Mouse (Mus musculus) stomach, embryonic 14.5 days (tissue): ENCODE results near the gene Usf2. TPM values are rescaled to one million over a fixed set of nuclear protein-coding genes. Genes with fewer than 3 reads are reported as not detected.

Experiments used
- ATAC-seq: fragments of 200-750 bp; cut with Nextera tagmentation; 2 replicates; pipeline ENCODE4 v1.8.0; 2017; ENCODE audit warnings: low read depth, moderate TSS enrichment; ENCODE audit not compliant: insufficient number of reproducible peaks, insufficient read depth, low FRiP score
- H3K27ac ChIP-seq: fragments of 300-500 bp; sonication (generic); 2 replicates; pipeline ENCODE4 v1.5.1; 2014; ENCODE audit warnings: mild to moderate bottlenecking, low read length, moderate library complexity, mixed read lengths
- H3K27me3 ChIP-seq: fragments of 300-500 bp; sonication (generic); 2 replicates; pipeline ENCODE4 v1.6.1; 2014; ENCODE audit warnings: low read length, control low read depth, mixed read lengths; ENCODE audit not compliant: control insufficient read depth, insufficient read depth
- H3K36me3 ChIP-seq: fragments of 300-500 bp; sonication (generic); 2 replicates; pipeline ENCODE4 v1.6.1; 2014; ENCODE audit warnings: mild to moderate bottlenecking, control low read depth, low read length, moderate library complexity, mixed read lengths; ENCODE audit not compliant: control insufficient read depth, insufficient read depth
- H3K4me1 ChIP-seq: fragments of 300-500 bp; sonication (generic); 2 replicates; pipeline ENCODE4 v1.6.1; 2014; ENCODE audit warnings: low read length, control low read depth, mixed read lengths; ENCODE audit not compliant: control insufficient read depth, insufficient read depth
- H3K4me2 ChIP-seq: fragments of 300-500 bp; sonication (generic); replicated peaks from 2 replicates; pipeline ENCODE4 v1.6.1; 2014; ENCODE audit warnings: low read depth, low read length, control low read depth
- H3K4me3 ChIP-seq: fragments of 300-500 bp; sonication (generic); 2 replicates; pipeline ENCODE4 v1.5.1; 2014; ENCODE audit warnings: low read depth, low read length, control low read depth
- H3K9ac ChIP-seq: fragments of 300-500 bp; sonication (generic); replicated peaks from 2 replicates; pipeline ENCODE4 v1.6.1; 2014; ENCODE audit warnings: low read depth, mild to moderate bottlenecking, control low read depth, low read length, moderate library complexity, mixed read lengths
- H3K9me3 ChIP-seq: fragments of 300-500 bp; sonication (generic); 2 replicates; pipeline ENCODE4 v1.6.1; 2016; ENCODE audit warnings: low read depth, low read length, control low read depth; ENCODE audit not compliant: control insufficient read depth
- WGBS: fragments of 180-500 bp; shearing (Covaris S2); extraction: QIAGEN DNeasy Blood & Tissue Kit; methylation state at CpG from one replicate; pipeline ENCODE4 v1.1.7; 2014; 5-methylcytosine and 5-hydroxymethylcytosine counted together
- polyA plus RNA-seq: library from polyadenylated mRNA; unstranded; fragments of >200 nt; fragmentation: Nextera tagmentation; extraction: Ambion mirVana; gene quantifications from 2 replicates; pipeline ENCODE4 v1.2.1, GENCODE M21; 2014

The Usf2 gene
- polyA plus RNA-seq, 1 experiment from 2014 or later, result 21.4 TPM

DNA sequence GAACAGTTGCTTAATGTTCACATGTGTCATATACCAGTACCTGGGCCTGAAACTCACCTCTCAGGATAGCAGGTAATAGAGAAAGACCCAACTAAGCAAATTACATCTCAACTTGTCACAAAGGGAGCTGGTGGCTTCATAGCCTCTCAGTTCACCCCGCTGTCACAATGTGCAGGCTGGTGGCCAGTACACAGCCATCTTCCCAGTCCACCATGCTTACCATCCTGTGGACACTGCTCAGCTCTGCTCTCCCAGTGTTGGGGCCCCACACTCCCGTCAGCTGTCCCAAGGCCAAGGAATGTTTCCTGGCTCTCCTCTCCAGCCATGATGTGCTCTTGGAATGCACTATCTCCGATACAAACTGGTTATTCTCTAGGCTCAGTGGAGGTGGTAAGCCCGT lies 25.1 kb upstream of the Usf2 start:
- Histone ChIP-seq H3K27me3 (no peaks in the 10 kb centered on the region), H3K36me3 (no peaks in the 10 kb centered on the region), H3K4me1 (no peaks in the 10 kb centered on the region), H3K9me3 (no peaks in the 10 kb centered on the region), H3K9ac (no peak overlapping the region), H3K4me2 (no peak overlapping the region), H3K4me3 (no peak overlapping the region), H3K27ac (no peak overlapping the region)
- 93% methylated on average over 4 of the region's 4 CpGs for WGBS
- ATAC-seq, result no peak

DNA sequence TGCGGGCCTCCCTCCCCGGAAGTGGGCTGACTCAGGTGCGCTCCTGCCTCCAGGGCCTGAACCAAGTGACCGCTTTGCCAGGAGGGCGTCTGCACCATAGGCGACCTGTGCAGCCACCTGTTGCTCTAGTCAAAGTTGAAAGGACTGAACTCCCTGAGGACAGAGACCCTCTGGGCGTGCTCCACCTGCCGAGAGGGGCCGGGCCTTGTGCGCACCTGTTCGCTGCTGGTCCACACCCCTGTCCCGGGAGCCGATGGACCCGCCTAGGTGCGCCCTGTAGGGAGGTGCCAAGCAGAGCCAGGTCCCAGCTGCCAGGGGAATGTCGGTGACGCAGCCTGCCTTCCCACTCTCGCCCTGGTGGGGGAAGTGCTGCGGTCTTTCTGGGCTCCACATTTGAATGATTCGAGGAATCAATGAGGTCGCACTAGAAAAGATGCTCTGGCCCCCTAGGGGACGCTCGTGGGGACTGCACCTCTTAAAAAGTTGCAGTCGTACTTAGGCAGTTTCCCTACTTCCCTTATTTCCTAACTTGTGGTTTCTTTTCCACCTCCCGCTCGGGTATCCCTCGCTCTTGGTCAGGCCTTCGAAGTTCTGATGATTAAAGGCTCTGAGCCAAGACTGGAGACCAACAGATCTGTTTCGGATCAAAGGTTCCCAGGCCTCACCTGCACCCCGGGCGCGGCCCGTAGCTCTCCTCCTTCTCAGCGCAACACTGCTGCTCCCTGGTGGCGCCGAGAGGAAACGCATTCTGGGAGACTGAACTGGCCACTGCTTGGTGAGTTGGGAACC lies 17.1 kb upstream of the Usf2 start, which contains the start of gene Fam187b:
Gene Fam187b, plus strand, starts transcription at position 290 of the 789 bp plus-strand sequence.
- Histone ChIP-seq H3K36me3 (0 out of 2 replicates have a peak, but pooled peaks cover 7% of the 10 kb centered on the region), H3K9me3 (no peaks in the 10 kb centered on the region), H3K27ac (peak within 1 kb of the TSS; percentile 89), H3K27me3 (no peaks in the 10 kb centered on the region), H3K4me3 (peak within 1 kb of the TSS; percentile 50), H3K9ac (peak within 1 kb of the TSS; percentile 49), H3K4me1 (no peaks in the 10 kb centered on the region), H3K4me2 (peak within 1 kb of the TSS; percentile 53)
- ATAC-seq, result peak; percentile 95
- under 1% methylated on average over 37 of the region's 37 CpGs for WGBS

DNA sequence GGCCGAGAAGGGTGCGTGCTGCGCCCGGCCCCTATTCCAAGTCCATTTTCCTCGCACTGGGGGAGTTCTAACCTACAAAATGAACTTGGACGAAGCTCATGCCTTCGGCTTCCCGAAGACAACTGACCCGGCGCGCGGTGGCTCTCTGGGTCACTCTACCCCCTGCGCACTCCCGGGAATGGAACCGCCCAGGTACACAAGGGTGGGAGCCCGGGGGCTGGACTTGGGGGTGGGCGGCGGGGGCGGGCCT lies 16.6 kb upstream of the Usf2 start, which contains the start of gene Lsr:
Gene Lsr, minus strand, starts transcription at position 214 of the 250 bp plus-strand sequence.
- Histone ChIP-seq H3K9me3 (no peaks in the 10 kb centered on the region), H3K27ac (peak within 1 kb of the TSS; percentile 89), H3K4me2 (peak within 1 kb of the TSS; percentile 53), H3K4me1 (no peaks in the 10 kb centered on the region), H3K4me3 (peak within 1 kb of the TSS; percentile 50), H3K9ac (peak within 1 kb of the TSS; percentile 49), H3K36me3 (0 out of 2 replicates have a peak, but pooled peaks cover 7% of the 10 kb centered on the region), H3K27me3 (no peaks in the 10 kb centered on the region)
- ATAC-seq, result no peak; the same call in 1 of the 2 replicates
- WGBS, result 1% methylated on average over 19 of the region's 19 CpGs

DNA sequence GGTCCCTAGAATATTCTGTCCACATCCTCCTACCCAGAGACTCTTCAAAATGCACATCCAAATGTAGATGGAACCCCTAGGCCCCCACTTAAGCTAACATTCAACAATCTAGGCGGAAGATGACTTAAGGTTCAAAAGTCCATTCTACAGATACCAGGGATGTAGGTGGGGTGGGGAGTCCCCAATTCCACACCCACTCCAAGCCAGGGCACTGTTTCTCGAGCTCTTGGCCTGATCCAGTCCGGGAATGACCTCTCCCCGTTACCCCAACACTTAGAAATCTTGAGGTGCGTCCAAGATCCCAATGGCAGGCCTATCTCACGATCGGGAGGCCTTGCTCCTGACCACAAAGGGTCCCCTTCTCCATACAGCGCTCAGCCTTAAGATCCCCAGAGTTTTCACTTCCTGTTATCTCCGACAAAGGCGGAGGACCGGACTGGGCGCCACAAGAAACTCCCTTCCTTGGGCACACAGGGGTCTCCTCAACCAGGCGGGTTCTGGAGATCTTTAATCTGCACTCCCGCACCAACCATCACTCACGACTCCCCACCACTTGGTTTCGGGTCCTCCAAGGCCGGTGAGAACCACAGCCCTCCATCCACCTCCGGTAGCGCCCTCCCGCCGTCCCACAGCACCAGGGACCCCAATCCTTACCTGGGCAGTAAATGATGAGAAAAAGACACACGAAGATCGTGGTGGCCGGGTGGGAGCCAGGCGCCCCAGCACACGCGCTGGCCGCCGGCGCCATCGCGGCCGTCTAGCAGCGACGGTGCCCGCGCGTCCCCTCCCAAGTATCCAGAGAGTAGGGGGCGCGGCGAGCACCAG lies 16.0 kb upstream of the Usf2 start:
- peak overlapping the region; percentile 89 for H3K27ac ChIP-seq
- 3% methylated on average over 41 of the region's 41 CpGs for whole genome bisulfite sequencing
- no peaks in the 10 kb centered on the region for H3K27me3 ChIP-seq
- ATAC-seq, result peak; percentile 26
- H3K36me3 ChIP-seq, result 0 out of 2 replicates have a peak, but pooled peaks cover 7% of the 10 kb centered on the region
- peak overlapping the region; percentile 53 for H3K4me2 ChIP-seq
- no peaks in the 10 kb centered on the region for H3K9me3 ChIP-seq
- peak overlapping the region; percentile 50 for H3K4me3 ChIP-seq
- H3K4me1 ChIP-seq, result no peaks in the 10 kb centered on the region
- H3K9ac ChIP-seq, result peak overlapping the region; percentile 49

DNA sequence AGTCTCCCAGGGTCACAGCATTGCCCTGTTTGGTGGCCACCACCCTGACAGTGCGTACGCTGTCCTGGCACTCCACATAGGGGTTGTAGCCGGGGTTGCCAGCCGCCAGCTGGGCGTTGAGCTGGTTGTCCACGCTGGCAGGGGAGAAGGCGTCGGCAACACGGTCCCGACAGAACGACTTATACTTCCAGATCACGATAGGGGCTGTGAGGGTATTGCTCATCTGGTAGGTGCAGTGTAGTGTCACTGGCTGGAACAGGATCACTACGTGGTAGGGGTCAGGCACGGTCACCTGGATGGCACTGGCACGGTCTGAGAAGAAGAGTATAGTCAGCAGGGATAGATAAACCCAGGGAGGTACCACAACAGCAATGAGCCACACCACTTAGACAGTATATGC lies 15.3 kb upstream of the Usf2 start:
- H3K27ac ChIP-seq, result no peak overlapping the region
- 0 out of 2 replicates have a peak, but pooled peaks cover 7% of the 10 kb centered on the region for H3K36me3 ChIP-seq
- no peak for ATAC-seq
- H3K9ac ChIP-seq, result no peak overlapping the region
- no peaks in the 10 kb centered on the region for H3K9me3 ChIP-seq
- H3K4me2 ChIP-seq, result peak overlapping the region; percentile 53
- WGBS, result 87% methylated on average over 15 of the region's 15 CpGs
- no peaks in the 10 kb centered on the region for H3K27me3 ChIP-seq
- H3K4me1 ChIP-seq, result no peaks in the 10 kb centered on the region
- H3K4me3 ChIP-seq, result peak overlapping the region; percentile 50; the same call in 1 of the 2 replicates

DNA sequence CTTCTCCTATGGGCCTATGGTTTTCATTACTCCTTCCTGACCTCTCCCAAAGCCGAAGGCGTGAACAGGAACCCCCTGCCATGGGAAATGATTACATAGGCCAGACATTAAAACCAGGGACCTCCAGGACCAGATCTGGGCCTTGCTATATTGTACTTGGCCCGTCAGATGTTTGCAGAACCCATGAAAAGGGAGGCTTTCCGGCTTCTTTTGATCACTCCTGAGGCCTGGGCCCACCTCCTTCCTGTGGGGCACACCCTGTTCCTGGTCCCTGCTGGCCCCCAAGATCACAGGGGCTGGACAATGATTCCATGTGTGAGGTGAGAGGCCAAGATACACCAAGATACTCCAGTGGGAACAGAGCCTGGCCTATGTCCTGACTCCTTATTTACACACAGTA lies 12.6 kb upstream of the Usf2 start:
- H3K27ac ChIP-seq, result no peak overlapping the region
- no peak overlapping the region for H3K4me3 ChIP-seq
- peaks cover 10% of the 10 kb centered on the region; the same call in 1 of the 2 replicates for H3K36me3 ChIP-seq
- H3K9ac ChIP-seq, result no peak overlapping the region
- H3K27me3 ChIP-seq, result no peaks in the 10 kb centered on the region
- H3K9me3 ChIP-seq, result no peaks in the 10 kb centered on the region
- no peak overlapping the region for H3K4me2 ChIP-seq
- no peaks in the 10 kb centered on the region for H3K4me1 ChIP-seq
- whole genome bisulfite sequencing, result 75% methylated on average over 4 of the region's 4 CpGs
- ATAC-seq, result no peak

DNA sequence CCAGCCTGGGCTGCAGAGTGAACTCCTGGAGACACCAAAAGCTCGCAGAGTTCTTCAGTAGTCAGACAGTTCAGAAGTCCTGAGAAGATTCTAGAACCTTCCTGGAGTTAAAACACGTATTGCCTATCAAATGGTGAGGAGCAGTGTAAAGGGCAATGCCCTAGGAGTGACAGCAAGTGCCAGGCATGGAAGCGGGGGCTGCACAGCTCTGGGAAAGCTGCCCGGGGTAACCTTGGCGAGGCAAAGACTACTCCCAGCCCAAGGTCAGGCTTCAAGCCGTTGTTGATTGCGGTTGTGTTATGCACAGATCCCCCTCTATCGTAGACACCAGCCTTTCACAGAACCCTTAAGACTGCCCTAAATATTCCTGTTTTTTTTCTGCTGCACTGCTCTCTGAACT lies 12.0 kb upstream of the Usf2 start:
- no peaks in the 10 kb centered on the region for H3K9me3 ChIP-seq
- WGBS, result 96% methylated on average over 8 of the region's 8 CpGs
- H3K9ac ChIP-seq, result no peak overlapping the region
- no peaks in the 10 kb centered on the region for H3K27me3 ChIP-seq
- ATAC-seq, result no peak
- no peak overlapping the region for H3K4me3 ChIP-seq
- no peak overlapping the region for H3K4me2 ChIP-seq
- H3K4me1 ChIP-seq, result no peaks in the 10 kb centered on the region
- H3K36me3 ChIP-seq, result peaks cover 10% of the 10 kb centered on the region; the same call in 1 of the 2 replicates
- H3K27ac ChIP-seq, result no peak overlapping the region

DNA sequence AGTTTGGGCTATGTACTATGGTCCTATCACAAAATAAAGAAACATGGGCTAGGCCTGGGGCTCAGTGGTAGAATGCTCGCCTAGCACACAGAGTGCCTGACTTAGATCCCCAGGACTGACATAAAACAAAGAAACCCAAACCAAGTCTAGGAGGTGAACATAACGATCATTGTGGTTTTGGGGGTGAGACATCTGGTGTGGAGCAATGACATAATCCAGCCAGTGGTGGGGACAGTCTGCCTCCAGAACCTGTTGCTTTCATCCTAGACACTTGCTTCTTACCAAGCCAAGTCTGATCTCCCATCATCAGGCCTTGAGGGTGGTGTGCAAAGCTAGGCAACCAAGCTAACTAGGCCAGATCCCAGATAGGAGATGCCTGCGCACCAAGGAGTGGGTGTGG lies 10.1 kb upstream of the Usf2 start:
- H3K27ac ChIP-seq, result no peak overlapping the region
- no peaks in the 10 kb centered on the region for H3K27me3 ChIP-seq
- WGBS, result 77% methylated on average over 3 of the region's 3 CpGs
- H3K4me1 ChIP-seq, result no peaks in the 10 kb centered on the region
- no peak for ATAC-seq
- no peak overlapping the region for H3K4me2 ChIP-seq
- peaks cover 10% of the 10 kb centered on the region; the same call in 1 of the 2 replicates for H3K36me3 ChIP-seq
- H3K9ac ChIP-seq, result no peak overlapping the region
- no peaks in the 10 kb centered on the region for H3K9me3 ChIP-seq
- no peak overlapping the region for H3K4me3 ChIP-seq
